Mouse (Mus musculus) E14TG2a.4 (cell line): Measurements from ENCODE around the gene Pik3r6.

ENCODE experiments used
- CTCF ChIP-seq: conservative IDR thresholded peaks from 2 replicates; pipeline ENCODE4 v1.5.1; 2014; ENCODE audit warnings: low read length
- NANOG ChIP-seq: IDR thresholded peaks from 2 replicates; pipeline ENCODE4 v1.6.1; 2014; ENCODE audit warnings: borderline replicate concordance, low read length, mixed read lengths
- POU5F1 ChIP-seq: IDR thresholded peaks from 2 replicates; pipeline ENCODE4 v1.6.1; 2014; ENCODE audit warnings: low read length, borderline replicate concordance

DNA sequence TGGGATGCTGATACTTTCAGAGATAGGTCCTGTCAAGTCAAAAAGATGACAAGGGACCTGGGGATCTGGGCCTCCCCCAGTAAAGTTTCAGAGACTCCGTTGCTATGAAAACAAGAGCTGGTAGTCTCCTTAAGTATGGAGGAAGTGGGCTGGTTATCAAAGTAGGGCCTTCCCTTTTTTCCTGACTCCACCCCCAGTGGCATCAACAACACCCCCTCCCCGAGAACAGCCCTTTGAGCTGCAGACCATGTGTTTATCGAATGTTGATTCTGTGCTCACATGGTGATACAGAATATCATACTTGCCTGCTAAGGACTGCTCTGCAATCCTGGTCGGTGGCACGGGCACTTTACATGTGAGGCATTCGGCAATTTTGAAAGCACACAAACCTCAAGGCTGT lies 19.6 kb upstream of the Pik3r6 start:
- TF ChIP-seq CTCF (no peak), NANOG (no peak), POU5F1 (no peak)
